ENCODE assay signal across 8 mouse cellular contexts in the genomic region with DNA sequence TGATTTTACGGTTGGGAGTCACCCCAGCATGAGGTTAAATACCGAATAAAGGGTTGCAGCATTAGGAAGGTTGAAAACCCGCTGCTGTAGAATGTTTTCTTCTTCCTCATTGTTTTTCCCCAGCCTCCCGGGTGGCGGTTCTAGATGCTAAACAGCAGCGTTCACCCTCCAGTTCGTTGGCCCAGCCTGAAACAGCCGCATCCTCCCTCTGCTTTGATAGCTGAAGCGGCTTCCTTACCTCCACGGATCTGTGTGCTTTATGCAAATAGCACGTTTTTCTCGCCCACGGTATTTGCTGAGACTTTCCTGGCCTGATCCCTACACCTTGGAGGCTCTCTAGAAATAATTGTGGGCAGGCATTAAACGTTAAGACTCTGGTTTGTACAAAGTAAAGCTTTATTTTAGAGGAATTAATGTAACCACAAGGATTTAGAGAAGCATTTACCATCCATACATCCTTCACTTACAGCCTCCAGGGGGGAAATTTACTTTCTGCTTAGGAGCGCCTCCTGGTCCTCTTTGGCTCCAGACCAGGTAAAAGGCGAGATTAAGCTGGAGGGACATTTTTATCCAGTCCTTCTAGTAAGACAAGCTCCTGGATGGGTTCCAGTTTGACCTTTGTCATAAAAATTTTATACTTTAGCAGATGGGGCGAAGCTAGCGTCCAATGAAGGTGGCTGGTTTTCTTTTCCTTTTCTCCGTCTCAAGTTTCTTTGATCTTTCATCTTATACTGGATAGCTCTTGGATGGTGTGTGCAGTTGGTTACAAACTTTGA. TPM values are rescaled to one million over a fixed set of nuclear protein-coding genes. Genes with fewer than 3 reads are reported as not detected.
DNase-seq lines count a peak whose midpoint lies in the region; ATAC-seq and TF ChIP-seq lines count a peak whose summit lies in the region.
"Had no signal": no experiment of that assay in that cellular context is flagged by ENCODE, and none has a peak within 500 bp of the region (broad histone marks: within the 10 kb centered on the region; RNA-seq: fewer than 3 reads in every experiment).

No protein-coding gene starts in this region.

- H3K4me2 ChIP-seq in lung, embryonic 14.5 days, result peak overlapping the region; percentile 93
- peak overlapping the region; percentile 97 for H3K4me2 ChIP-seq in forebrain, embryonic 15.5 days (replicated peaks)
- peak overlapping the region; percentile 90 for H3K4me2 ChIP-seq in limb, embryonic 13.5 days (replicated peaks)
- H3K4me2 ChIP-seq in stomach, postnatal 0 days (replicated peaks; ENCODE audit: low read depth), result peak overlapping the region; percentile 92

- H3K27me3 ChIP-seq in lung, embryonic 14.5 days (ENCODE audit: insufficient read depth, low read length), result peaks cover 16% of the 10 kb centered on the region; the same call in 1 of the 2 replicates
- H3K27me3 ChIP-seq in forebrain, embryonic 15.5 days, result peaks cover 4% of the 10 kb centered on the region; the same call in 1 of the 2 replicates
- H3K27me3 ChIP-seq in limb, embryonic 13.5 days, result peaks cover 4% of the 10 kb centered on the region; the same call in 1 of the 2 replicates
- no peaks in the 10 kb centered on the region for H3K27me3 ChIP-seq in stomach, postnatal 0 days (ENCODE audit: control insufficient read depth, insufficient read depth, low read length)

- H3K4me1 ChIP-seq in lung, embryonic 14.5 days (ENCODE audit: insufficient read depth), result 0 out of 2 replicates have a peak, but pooled peaks cover 4% of the 10 kb centered on the region
- H3K4me1 ChIP-seq in forebrain, embryonic 15.5 days, result peaks cover 38% of the 10 kb centered on the region
- peaks cover 73% of the 10 kb centered on the region for H3K4me1 ChIP-seq in limb, embryonic 13.5 days
- no peaks in the 10 kb centered on the region; the same call in 1 of the 2 replicates for H3K4me1 ChIP-seq in stomach, postnatal 0 days (replicated peaks; ENCODE audit: control insufficient read depth, insufficient read depth)

- no peak for TF ChIP-seq CTCF in lung, embryonic 14.5 days (IDR thresholded peaks at IDR 0.05; ENCODE audit: low read depth)
- TF ChIP-seq CTCF in stomach, postnatal 0 days (IDR thresholded peaks at IDR 0.05; ENCODE audit: low read depth), result no peak

- TF ChIP-seq EP300 in stomach, postnatal 0 days (optimal IDR thresholded peaks at IDR 0.05), result no peak

- WGBS in lung, embryonic 14.5 days, result 23% methylated on average over 19 of the region's 19 CpGs
- 21% methylated on average over 19 of the region's 19 CpGs for WGBS in forebrain, embryonic 15.5 days
- 14% methylated on average over 19 of the region's 19 CpGs for WGBS in limb, embryonic 13.5 days
- WGBS in stomach, postnatal 0 days, result 28% methylated on average over 19 of the region's 19 CpGs

- no peaks in the 10 kb centered on the region for H3K36me3 ChIP-seq in lung, embryonic 14.5 days (ENCODE audit: insufficient read depth)
- H3K36me3 ChIP-seq in forebrain, embryonic 15.5 days, result no peaks in the 10 kb centered on the region
- no peaks in the 10 kb centered on the region for H3K36me3 ChIP-seq in limb, embryonic 13.5 days
- H3K36me3 ChIP-seq in stomach, postnatal 0 days (ENCODE audit: control insufficient read depth, insufficient read depth, low read length), result no peaks in the 10 kb centered on the region

- H3K27ac ChIP-seq in lung, embryonic 14.5 days (ENCODE audit: low read depth), result no peak overlapping the region
- H3K27ac ChIP-seq in forebrain, embryonic 15.5 days (replicated peaks), result no peak overlapping the region
- H3K27ac ChIP-seq in limb, embryonic 13.5 days, result peak overlapping the region; percentile 2; the same call in 1 of the 2 replicates
- H3K27ac ChIP-seq in stomach, postnatal 0 days (replicated peaks), result no peak overlapping the region

- peak overlapping the region; percentile 69; the same call in 1 of the 2 replicates for H3K4me3 ChIP-seq in lung, embryonic 14.5 days (ENCODE audit: low read depth, low read length)
- H3K4me3 ChIP-seq in forebrain, embryonic 15.5 days, result peak overlapping the region; percentile 60
- peak overlapping the region; percentile 78 for H3K4me3 ChIP-seq in limb, embryonic 13.5 days
- H3K4me3 ChIP-seq in stomach, postnatal 0 days (ENCODE audit: low read depth, low read length), result no peak overlapping the region; the same call in 1 of the 2 replicates

- no peaks in the 10 kb centered on the region for H3K9me3 ChIP-seq in lung, embryonic 14.5 days (ENCODE audit: low read depth, low read length)
- no peaks in the 10 kb centered on the region for H3K9me3 ChIP-seq in forebrain, embryonic 15.5 days
- H3K9me3 ChIP-seq in limb, embryonic 13.5 days, result no peaks in the 10 kb centered on the region
- H3K9me3 ChIP-seq in stomach, postnatal 0 days (ENCODE audit: control insufficient read depth, low read length), result no peaks in the 10 kb centered on the region

- DNase-seq in lung, embryonic 14.5 days, result peak; percentile 22
- no peak for DNase-seq in lung, postnatal 36 days
- no peak for DNase-seq in stomach, postnatal 0 days (ENCODE audit: low spot score)
- no peak for DNase-seq in testis, postnatal 14 days (ENCODE audit: low spot score)
- DNase-seq in retina, embryonic 14.5 days (ENCODE audit: low spot score), result no peak
- DNase-seq: cerebellum, adult 11-12 months had no signal

- no peak for ATAC-seq in lung, embryonic 14.5 days (ENCODE audit: insufficient read depth)
- ATAC-seq in forebrain, embryonic 15.5 days (replicated peaks), result no peak
- no peak for ATAC-seq in limb, embryonic 13.5 days (ENCODE audit: low FRiP score, low read depth)
- no peak for ATAC-seq in stomach, postnatal 0 days (ENCODE audit: low FRiP score, low TSS enrichment)

- no peak overlapping the region for H3K9ac ChIP-seq in lung, embryonic 14.5 days
- peak overlapping the region; percentile 22 for H3K9ac ChIP-seq in forebrain, embryonic 15.5 days (replicated peaks)
- peak overlapping the region; percentile 90 for H3K9ac ChIP-seq in limb, embryonic 13.5 days
- no peak overlapping the region for H3K9ac ChIP-seq in stomach, postnatal 0 days (ENCODE audit: low read length)

RNA-seq across cellular contexts. Expression of gene Plce1, which starts 1.7 kb away (rescaled TPM):
- polyA plus RNA-seq in lung, embryonic 14.5 days (2014; fragmentation: Nextera tagmentation; extraction: Ambion mirVana), result 3.8 and 4.5 TPM in 2 replicates
- 4.4 and 5.4 TPM in 2 replicates for polyA plus RNA-seq in forebrain, embryonic 15.5 days (2015; fragmentation: Nextera tagmentation; extraction: Ambion mirVana)
- polyA plus RNA-seq in limb, embryonic 13.5 days (2015; fragmentation: Nextera tagmentation; extraction: Ambion mirVana), result 9.4 and 10.1 TPM in 2 replicates
- polyA plus RNA-seq in stomach, postnatal 0 days (2015; fragmentation: Nextera tagmentation; extraction: Ambion mirVana), result 6.2 and 7.2 TPM in 2 replicates

Comparison
In these comparisons a context has a peak if more than half of its experiments do, and no peak if none do; other contexts are left out.
1. H3K9ac ChIP-seq: peak in forebrain, embryonic 15.5 days (single experiment) and limb, embryonic 13.5 days (single experiment); none in lung, embryonic 14.5 days (single experiment) and stomach, postnatal 0 days (single experiment).
2. Peak in every context shown above with its lines, with median percentiles within 50 percentile points of each other: H3K4me2 ChIP-seq.